Mouse (Mus musculus) spleen, adult 12 weeks (tissue): ENCODE measurements around the gene Pola1.
"Not testable (repeated sequence)": the region's sequence is repeated elsewhere in the genome, so short reads cannot be mapped to it uniquely, and the experiment has no call there.

Experiments
- DNase-seq: peaks from one replicate; pipeline ENCODE4 v3.0.0; 2022; ENCODE audit warnings: low spot score

The Pola1 gene

GRCm38 (mm10) chrX:93429738-93430260 lies 202.2 kb downstream of the Pola1 start:
- DNase-seq = no peak

- no peak for DNase-seq
These were observed 202.8 kb downstream of the Pola1 start for GRCm38 (mm10) chrX:93428956-93429737.

- DNase-seq = not testable (repeated sequence)
These were observed 231.1 kb downstream of the Pola1 start for GRCm38 (mm10) chrX:93400871-93401270.

GRCm38 (mm10) chrX:93397089-93397488 lies 234.9 kb downstream of the Pola1 start:
- no peak for DNase-seq

- DNase-seq = no peak
These were observed 254.5 kb downstream of the Pola1 start for GRCm38 (mm10) chrX:93377285-93377972.

- DNase-seq = no peak
These were observed 258.5 kb downstream of the Pola1 start for GRCm38 (mm10) chrX:93373503-93373902.

- no peak for DNase-seq
These were observed 262.2 kb downstream of the Pola1 start for GRCm38 (mm10) chrX:93369708-93370107.

- DNase-seq = no peak
These were observed 263.7 kb downstream of the Pola1 start for GRCm38 (mm10) chrX:93368211-93368610.

GRCm38 (mm10) chrX:93321336-93321735 lies 310.6 kb downstream of the Pola1 start:
- DNase-seq = no peak

GRCm38 (mm10) chrX:93319979-93320378 lies 312.0 kb downstream of the Pola1 start:
- DNase-seq = no peak

- no peak for DNase-seq
These were observed 314.4 kb downstream of the Pola1 start for GRCm38 (mm10) chrX:93317577-93317976.

GRCm38 (mm10) chrX:93305780-93306179 lies 326.2 kb downstream of the Pola1 start:
- no peak for DNase-seq

- no peak for DNase-seq
These were observed 330.2 kb downstream of the Pola1 start for GRCm38 (mm10) chrX:93301798-93302197.

- DNase-seq = no peak
These were observed 331.7 kb downstream of the Pola1 start for GRCm38 (mm10) chrX:93300183-93300815.

GRCm38 (mm10) chrX:93299771-93300170 lies 332.2 kb downstream of the Pola1 start:
- no peak for DNase-seq

GRCm38 (mm10) chrX:93299046-93299626 lies 332.8 kb downstream of the Pola1 start:
- DNase-seq = no peak

GRCm38 (mm10) chrX:93297001-93297441 lies 334.9 kb downstream of the Pola1 start:
- no peak for DNase-seq

- DNase-seq = no peak
These were observed 336.1 kb downstream of the Pola1 start for GRCm38 (mm10) chrX:93295819-93296218.

- DNase-seq = no peak
These were observed 337.0 kb downstream of the Pola1 start for GRCm38 (mm10) chrX:93294736-93295490.

GRCm38 (mm10) chrX:93292031-93292430 lies 339.9 kb downstream of the Pola1 start:
- DNase-seq = no peak

GRCm38 (mm10) chrX:93289851-93290380 lies 342.0 kb downstream of the Pola1 start:
- DNase-seq = no peak
